Mouse (Mus musculus): ENCODE data around the gene Fyn. TPM values are rescaled to one million over a fixed set of nuclear protein-coding genes. Genes with fewer than 3 reads are reported as not detected.

The Fyn gene
- polyA plus RNA-seq, 1 experiment from 2014 or later, result 21.3 TPM

DNA sequence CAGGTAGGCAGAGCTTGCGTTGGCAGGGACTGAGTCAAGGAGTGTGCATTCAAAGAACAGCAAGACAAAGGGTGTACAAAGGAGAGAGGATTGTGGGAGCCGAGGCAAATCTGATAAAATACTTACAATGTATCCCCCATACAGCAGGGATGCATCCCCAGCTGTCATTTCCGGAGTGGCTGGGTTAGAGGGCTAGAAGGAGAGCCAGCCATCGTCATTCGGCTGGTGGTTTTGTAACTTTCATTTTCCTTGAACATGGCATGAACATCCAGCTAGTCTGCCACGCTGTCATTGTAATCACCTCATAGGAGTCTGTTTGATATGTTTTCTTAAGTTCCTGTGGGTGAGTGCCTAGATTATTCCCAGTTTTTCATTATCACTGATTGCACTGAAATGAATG, 123.5 kb downstream of the Fyn start:
- no peak overlapping the region for H3K9ac ChIP-seq
- ATAC-seq, result no peak
- peaks cover 27% of the 10 kb centered on the region for H3K4me1 ChIP-seq (replicated peaks)
- no peaks in the 10 kb centered on the region for H3K36me3 ChIP-seq
- no peaks in the 10 kb centered on the region for H3K9me3 ChIP-seq
- H3K4me2 ChIP-seq (replicated peaks), result no peak overlapping the region
- no peak overlapping the region for H3K4me3 ChIP-seq (replicated peaks)
- WGBS, result 87% methylated on average over 6 of the region's 6 CpGs
- no peak overlapping the region for H3K27ac ChIP-seq
- H3K27me3 ChIP-seq (replicated peaks), result no peaks in the 10 kb centered on the region

DNA sequence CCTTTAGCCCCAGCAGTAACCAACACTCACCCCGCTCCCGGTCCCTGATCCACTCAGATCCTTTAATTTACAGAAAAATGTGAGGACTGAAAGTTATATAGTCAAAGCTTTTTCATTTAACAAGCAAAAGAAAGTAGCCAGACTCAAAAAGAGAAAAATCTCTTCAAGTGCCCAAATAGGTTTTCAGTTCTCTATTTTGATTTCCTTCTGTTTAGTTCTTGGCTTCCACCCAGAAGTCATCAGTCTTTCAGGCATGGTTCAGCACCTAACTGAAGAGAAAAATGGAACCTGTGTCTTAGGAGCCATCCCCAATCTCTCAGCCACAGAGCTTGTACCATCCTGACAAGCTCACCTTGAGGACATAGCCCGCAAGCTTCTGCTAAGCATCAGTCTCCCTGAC, 124.4 kb downstream of the Fyn start:
- WGBS, result 91% methylated on average over 3 of the region's 3 CpGs
- no peak for ATAC-seq
- Histone ChIP-seq H3K27me3 (replicated peaks) (no peaks in the 10 kb centered on the region), H3K36me3 (no peaks in the 10 kb centered on the region), H3K4me2 (replicated peaks) (no peak overlapping the region), H3K9ac (no peak overlapping the region), H3K4me1 (replicated peaks) (peaks cover 20% of the 10 kb centered on the region), H3K27ac (no peak overlapping the region), H3K9me3 (no peaks in the 10 kb centered on the region), H3K4me3 (replicated peaks) (no peak overlapping the region)

DNA sequence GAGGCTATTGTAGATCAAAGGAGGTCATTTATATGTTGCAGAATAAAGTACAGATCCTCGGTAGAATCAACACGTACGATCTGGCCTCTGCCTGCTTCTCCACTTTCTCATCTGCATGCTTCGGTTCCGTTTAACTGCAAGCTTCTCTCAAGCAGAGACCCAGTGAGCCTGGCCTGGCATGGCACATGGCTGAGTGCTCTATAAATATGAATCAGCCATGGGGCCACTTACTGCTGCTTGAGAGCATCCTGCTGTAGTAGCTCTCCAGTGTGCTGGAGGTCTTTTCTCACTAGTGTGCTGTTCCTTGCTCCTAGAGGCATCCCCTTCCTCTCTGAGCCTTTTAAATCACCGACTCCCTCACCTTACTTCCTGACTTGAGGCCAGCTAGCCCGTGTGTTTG, 130.0 kb downstream of the Fyn start:
- Histone ChIP-seq H3K36me3 (no peaks in the 10 kb centered on the region), H3K27me3 (replicated peaks) (no peaks in the 10 kb centered on the region), H3K4me3 (replicated peaks) (no peak overlapping the region), H3K27ac (no peak overlapping the region), H3K4me2 (replicated peaks) (no peak overlapping the region), H3K4me1 (replicated peaks) (peaks cover 19% of the 10 kb centered on the region), H3K9ac (no peak overlapping the region), H3K9me3 (no peaks in the 10 kb centered on the region)
- WGBS, result 47% methylated on average over 7 of the region's 7 CpGs
- ATAC-seq, result no peak

DNA sequence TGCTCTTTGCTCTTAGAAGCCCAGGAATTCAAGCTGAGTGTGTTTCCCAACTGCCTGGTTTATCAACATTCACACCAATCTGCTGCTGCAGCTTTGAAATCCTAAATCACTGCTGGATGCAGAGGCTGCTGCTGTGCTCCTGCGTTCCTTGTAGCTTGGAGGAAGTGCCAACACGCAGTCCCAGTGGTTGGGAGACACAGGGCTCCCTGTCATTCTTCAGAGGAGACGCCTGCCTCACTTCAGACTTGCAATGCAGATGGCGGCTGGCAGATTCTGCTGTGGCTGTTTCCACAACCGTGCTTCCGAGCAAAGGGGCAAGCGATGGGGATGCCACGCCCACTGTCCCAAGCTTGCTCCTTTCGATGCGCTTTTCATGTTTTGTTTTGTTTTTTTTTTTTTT, 132.9 kb downstream of the Fyn start:
- Histone ChIP-seq H3K4me2 (replicated peaks) (no peak overlapping the region), H3K9me3 (no peaks in the 10 kb centered on the region), H3K4me3 (replicated peaks) (no peak overlapping the region), H3K27ac (peak overlapping the region; percentile 37; the same call in 1 of the 2 replicates), H3K9ac (no peak overlapping the region), H3K27me3 (replicated peaks) (no peaks in the 10 kb centered on the region), H3K4me1 (replicated peaks) (peaks cover 29% of the 10 kb centered on the region), H3K36me3 (no peaks in the 10 kb centered on the region)
- no peak for ATAC-seq
- 47% methylated on average over 10 of the region's 10 CpGs for WGBS

DNA sequence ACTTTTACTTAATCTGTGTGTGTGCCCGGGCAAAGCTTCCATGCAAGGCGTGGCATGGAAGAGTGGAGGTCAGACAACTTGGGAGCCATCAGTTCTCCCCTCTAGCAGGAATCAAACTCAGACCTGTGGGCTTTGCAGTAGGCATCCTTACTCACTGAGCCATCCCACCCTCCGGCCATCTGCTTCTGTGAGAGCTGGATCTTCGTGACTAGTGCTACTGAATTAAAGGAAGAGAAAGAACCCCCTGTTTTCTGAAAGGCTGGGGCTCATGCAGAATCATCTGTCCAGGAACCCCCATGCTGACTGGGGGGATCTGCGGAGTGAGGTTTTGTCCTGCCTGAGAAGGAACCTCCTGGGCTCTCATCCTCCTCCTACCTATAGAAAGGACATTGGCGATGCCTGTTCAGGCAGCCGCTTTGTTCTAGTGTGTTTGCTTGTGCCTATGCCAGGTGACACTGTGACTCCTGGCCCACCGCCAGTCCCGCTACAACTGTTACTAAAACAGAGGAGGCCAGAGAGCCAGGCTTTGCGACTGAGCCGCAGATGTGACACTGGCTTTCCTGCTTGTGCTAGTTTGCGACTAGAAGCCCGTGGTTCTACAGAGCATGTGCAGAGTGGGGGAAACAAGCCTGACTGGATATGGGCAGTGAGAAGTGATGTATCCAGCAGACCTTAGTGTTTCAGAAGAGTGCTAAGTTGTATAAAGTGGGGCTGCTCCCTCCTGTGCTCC, 133.5 kb downstream of the Fyn start:
- Histone ChIP-seq H3K4me1 (replicated peaks) (peaks cover 34% of the 10 kb centered on the region), H3K36me3 (no peaks in the 10 kb centered on the region), H3K27me3 (replicated peaks) (no peaks in the 10 kb centered on the region), H3K27ac (no peak overlapping the region), H3K4me2 (replicated peaks) (no peak overlapping the region), H3K9me3 (no peaks in the 10 kb centered on the region), H3K4me3 (replicated peaks) (no peak overlapping the region), H3K9ac (no peak overlapping the region)
- WGBS, result 74% methylated on average over 13 of the region's 13 CpGs
- peak; percentile 67 for ATAC-seq

DNA sequence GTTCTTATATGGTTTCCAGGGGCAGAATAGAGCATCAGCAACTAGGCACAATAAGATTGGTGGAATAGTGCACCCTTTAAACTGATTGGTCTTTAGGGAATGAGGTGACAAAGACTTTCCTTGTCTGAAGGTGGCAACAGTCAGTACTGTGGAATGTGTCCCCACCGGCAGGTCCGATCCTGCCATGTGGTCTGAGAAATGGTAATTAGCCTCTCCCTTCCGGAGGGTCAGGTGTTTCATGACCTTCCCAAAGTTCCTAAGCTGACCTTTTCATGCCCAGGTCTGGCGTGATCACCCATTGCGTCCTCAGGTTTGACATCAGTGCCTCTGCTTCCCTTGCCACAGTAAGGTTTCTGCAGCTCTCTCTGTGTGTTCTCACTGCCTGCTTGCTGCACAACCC, 134.7 kb downstream of the Fyn start:
- ATAC-seq, result no peak
- H3K4me1 ChIP-seq (replicated peaks), result peaks cover 30% of the 10 kb centered on the region

DNA sequence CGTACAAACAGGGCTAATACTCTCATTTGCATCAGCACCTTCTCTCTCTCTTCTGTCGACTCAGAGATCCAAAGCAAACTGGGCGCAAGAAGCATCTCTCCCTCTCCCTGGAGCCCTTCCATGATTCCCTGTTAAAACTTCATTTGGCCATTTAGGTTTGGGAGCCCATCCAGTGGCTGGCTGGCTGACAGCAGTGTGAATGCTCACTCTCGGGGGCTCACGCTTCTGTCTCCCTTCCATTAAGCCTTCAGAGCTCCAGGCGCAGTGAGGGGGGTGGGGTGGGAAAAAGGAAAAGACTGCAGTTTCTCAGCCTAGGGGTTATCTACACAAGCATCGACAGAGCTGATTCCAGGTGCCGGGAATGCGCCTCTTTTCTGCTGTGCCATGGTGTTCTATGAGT, 136.4 kb downstream of the Fyn start:
- Histone ChIP-seq H3K4me2 (replicated peaks) (no peak overlapping the region), H3K27ac (no peak overlapping the region)
- WGBS, result 39% methylated on average over 9 of the region's 9 CpGs

More for the DNA sequence above, 134.7 kb downstream of the Fyn start:
- no peak overlapping the region for H3K9ac ChIP-seq
- no peaks in the 10 kb centered on the region for H3K9me3 ChIP-seq
- no peaks in the 10 kb centered on the region for H3K36me3 ChIP-seq
- no peak overlapping the region for H3K4me3 ChIP-seq (replicated peaks)
- no peak overlapping the region for H3K4me2 ChIP-seq (replicated peaks)
- H3K27ac ChIP-seq, result no peak overlapping the region
- WGBS, result 82% methylated on average over 5 of the region's 5 CpGs
- no peaks in the 10 kb centered on the region for H3K27me3 ChIP-seq (replicated peaks)

DNA sequence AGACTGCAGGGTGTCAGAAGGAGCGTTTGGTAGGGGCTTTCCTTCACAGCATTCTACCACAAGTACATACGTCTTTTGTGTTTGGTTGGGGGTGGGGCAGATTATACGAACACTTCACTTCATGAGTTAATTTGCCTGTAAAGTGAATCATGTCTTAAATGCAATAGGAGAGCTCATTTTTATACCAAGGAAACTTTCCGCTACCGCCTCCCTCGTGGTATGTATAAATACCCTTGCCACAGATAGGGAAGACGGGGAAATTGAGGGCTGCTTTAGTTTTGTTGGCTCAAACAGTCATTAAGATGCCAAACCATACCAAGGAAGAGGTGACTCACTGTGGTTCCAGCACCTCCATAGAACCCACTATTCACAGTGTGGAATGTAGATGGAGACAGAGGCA, 137.0 kb downstream of the Fyn start:
- H3K27me3 ChIP-seq (replicated peaks), result no peaks in the 10 kb centered on the region
- WGBS, result 68% methylated on average over 7 of the region's 7 CpGs
- no peak overlapping the region for H3K4me3 ChIP-seq (replicated peaks)
- H3K9ac ChIP-seq, result no peak overlapping the region
- H3K4me2 ChIP-seq (replicated peaks), result no peak overlapping the region
- H3K27ac ChIP-seq, result no peak overlapping the region
- no peaks in the 10 kb centered on the region for H3K9me3 ChIP-seq
- no peaks in the 10 kb centered on the region for H3K36me3 ChIP-seq
- peaks cover 32% of the 10 kb centered on the region for H3K4me1 ChIP-seq (replicated peaks)
- ATAC-seq, result no peak

More for the DNA sequence above, 136.4 kb downstream of the Fyn start:
- no peaks in the 10 kb centered on the region for H3K36me3 ChIP-seq
- H3K4me3 ChIP-seq (replicated peaks), result no peak overlapping the region
- ATAC-seq, result no peak
- H3K27me3 ChIP-seq (replicated peaks), result no peaks in the 10 kb centered on the region
- H3K9ac ChIP-seq, result no peak overlapping the region
- peaks cover 30% of the 10 kb centered on the region for H3K4me1 ChIP-seq (replicated peaks)
- H3K9me3 ChIP-seq, result no peaks in the 10 kb centered on the region

DNA sequence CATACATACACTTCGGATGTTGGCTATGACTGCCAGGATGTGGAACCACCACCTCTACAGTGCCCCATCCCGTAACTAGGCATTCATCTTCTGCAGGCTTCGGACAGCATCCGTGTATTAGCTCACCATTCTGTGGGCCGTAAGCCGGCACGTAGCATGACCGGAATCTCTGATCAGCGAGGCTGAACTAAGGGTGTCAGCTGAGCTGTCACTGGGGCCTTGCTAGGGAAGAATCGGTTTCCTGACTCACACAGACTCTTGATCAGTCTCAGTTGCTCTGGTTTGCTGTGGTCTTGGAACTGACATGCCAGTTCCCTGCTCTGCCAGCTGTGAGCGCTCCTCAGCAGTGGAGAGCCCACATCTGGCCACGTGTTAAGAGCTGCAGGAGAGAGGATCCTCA, 137.7 kb downstream of the Fyn start:
- Histone ChIP-seq H3K9me3 (no peaks in the 10 kb centered on the region), H3K9ac (no peak overlapping the region), H3K4me3 (replicated peaks) (no peak overlapping the region), H3K27me3 (replicated peaks) (no peaks in the 10 kb centered on the region), H3K4me1 (replicated peaks) (peaks cover 36% of the 10 kb centered on the region), H3K27ac (no peak overlapping the region), H3K4me2 (replicated peaks) (no peak overlapping the region), H3K36me3 (no peaks in the 10 kb centered on the region)
- no peak for ATAC-seq
- 85% methylated on average over 12 of the region's 12 CpGs for WGBS

DNA sequence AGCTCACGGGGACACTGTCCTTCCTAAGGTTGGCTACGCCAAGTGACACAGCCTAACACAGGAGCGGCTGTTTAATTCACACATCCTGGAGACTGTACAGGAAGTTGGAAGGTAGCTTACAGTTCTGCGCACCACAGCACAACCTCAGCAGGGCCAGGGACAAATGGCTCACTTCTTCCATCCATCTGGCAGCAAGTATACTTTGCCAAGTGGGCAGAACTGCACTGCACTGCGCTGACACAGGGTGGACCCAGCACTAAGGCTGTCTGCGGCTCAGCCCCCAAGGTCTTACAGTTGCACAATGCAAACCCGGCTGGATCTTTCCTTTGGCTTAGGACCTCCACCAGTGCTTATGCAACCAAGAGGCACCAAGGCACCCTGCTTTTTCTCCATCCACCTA, 138.2 kb downstream of the Fyn start:
- WGBS, result 76% methylated on average over 7 of the region's 7 CpGs
- Histone ChIP-seq H3K36me3 (no peaks in the 10 kb centered on the region), H3K4me3 (replicated peaks) (no peak overlapping the region), H3K27ac (no peak overlapping the region), H3K4me1 (replicated peaks) (peaks cover 31% of the 10 kb centered on the region), H3K9ac (no peak overlapping the region), H3K27me3 (replicated peaks) (no peaks in the 10 kb centered on the region), H3K4me2 (replicated peaks) (no peak overlapping the region), H3K9me3 (no peaks in the 10 kb centered on the region)
- no peak for ATAC-seq

DNA sequence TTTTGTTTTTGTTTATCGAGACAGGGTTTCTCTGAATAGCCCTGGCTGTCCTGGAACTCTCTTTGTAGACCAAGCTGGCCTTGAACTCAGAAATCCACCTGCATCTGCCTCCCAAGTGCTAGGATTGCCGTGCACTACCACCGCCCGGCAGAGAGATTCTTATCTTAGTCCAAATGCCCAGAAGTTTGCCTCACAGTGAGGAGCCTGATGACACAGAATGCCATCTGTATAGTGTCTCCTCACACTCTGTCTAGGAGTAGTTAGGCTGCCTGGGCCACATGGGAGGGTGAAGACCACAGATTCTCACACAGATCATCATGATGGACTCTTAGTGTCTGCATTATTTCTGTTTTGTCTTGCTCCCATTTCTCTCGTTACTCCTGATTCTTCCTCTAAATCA, 140.1 kb downstream of the Fyn start:
- Histone ChIP-seq H3K27ac (no peak overlapping the region), H3K27me3 (replicated peaks) (no peaks in the 10 kb centered on the region), H3K4me1 (replicated peaks) (peaks cover 24% of the 10 kb centered on the region), H3K4me3 (replicated peaks) (no peak overlapping the region), H3K36me3 (no peaks in the 10 kb centered on the region), H3K9me3 (no peaks in the 10 kb centered on the region), H3K9ac (no peak overlapping the region), H3K4me2 (replicated peaks) (no peak overlapping the region)
- ATAC-seq, result no peak
- 83% methylated on average over 5 of the region's 5 CpGs for WGBS

DNA sequence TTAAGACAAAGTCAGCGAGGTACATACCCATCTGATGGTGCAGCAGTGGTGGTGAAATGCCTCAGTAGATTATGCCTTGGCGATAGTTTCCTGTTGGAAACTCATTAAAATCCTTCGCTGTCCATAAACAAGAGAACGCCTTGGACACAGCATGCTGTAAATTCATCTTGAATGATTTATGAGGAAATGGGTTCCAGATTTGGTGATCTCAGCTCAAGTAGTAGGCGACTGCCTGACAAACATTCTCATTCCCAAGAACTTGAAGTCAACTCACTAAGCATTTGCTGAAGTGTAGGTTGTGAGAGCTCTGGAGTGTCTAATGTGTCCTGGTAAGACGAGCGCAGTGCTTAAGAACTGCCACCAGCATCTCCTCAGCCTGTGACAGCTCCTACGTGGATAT, 141.3 kb downstream of the Fyn start:
- WGBS, result 58% methylated on average over 8 of the region's 8 CpGs
- Histone ChIP-seq H3K36me3 (no peaks in the 10 kb centered on the region), H3K4me1 (replicated peaks) (peaks cover 21% of the 10 kb centered on the region), H3K27me3 (replicated peaks) (no peaks in the 10 kb centered on the region), H3K4me3 (replicated peaks) (no peak overlapping the region), H3K4me2 (replicated peaks) (no peak overlapping the region), H3K9me3 (no peaks in the 10 kb centered on the region), H3K9ac (no peak overlapping the region), H3K27ac (no peak overlapping the region)
- ATAC-seq, result no peak

DNA sequence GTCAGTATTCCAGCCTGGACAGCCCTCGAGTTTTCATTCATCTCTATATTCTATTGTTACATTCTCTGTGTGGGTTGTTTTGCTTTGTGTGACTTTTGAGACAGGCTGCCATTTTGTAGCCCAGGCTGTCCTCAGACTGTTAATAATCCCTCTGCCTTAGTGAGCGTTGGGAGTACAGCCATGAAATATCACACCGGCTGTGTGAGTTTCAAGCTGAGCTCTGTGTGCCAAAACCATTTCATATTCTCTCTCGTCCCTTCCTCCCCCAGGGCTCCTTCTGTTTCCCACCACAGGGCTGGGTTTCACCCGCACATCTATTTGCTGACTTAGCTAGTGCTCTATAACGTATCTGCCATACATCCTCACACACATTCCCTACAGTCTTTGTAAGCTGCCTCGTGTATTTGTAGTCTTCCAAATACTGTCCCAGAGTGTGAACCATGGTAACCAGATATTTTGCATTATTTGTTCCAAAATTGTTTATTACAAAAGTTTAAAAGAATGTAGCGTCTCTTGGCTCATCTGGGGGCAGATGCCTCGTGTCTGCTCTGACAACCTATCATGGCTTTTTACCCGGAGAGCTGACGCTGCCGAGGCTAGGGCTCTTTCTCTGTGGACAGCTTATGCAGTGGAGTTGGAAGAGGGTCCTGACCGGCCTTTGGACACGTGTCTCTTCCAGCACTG, 144.1 kb downstream of the Fyn start:
- 0 out of 2 replicates have a peak, but pooled peaks cover 9% of the 10 kb centered on the region for H3K4me1 ChIP-seq (replicated peaks)
- ATAC-seq, result no peak
- H3K4me2 ChIP-seq (replicated peaks), result no peak overlapping the region
- H3K36me3 ChIP-seq, result peaks cover 4% of the 10 kb centered on the region
- H3K9ac ChIP-seq, result no peak overlapping the region
- H3K9me3 ChIP-seq, result no peaks in the 10 kb centered on the region
- H3K27ac ChIP-seq, result no peak overlapping the region
- 64% methylated on average over 14 of the region's 14 CpGs for WGBS
- H3K27me3 ChIP-seq (replicated peaks), result no peaks in the 10 kb centered on the region
- H3K4me3 ChIP-seq (replicated peaks), result no peak overlapping the region
